Mouse (Mus musculus) splenic B cell, adult 2 months (primary cell): ENCODE data around the gene Ankdd1a.
A peak's percentile ranks its signal among the peaks of the same experiment; 100 is the strongest.

Experiments used
- DNase-seq: peaks from one replicate; pipeline ENCODE4 v3.0.0-alpha.2; 2011; ENCODE audit warnings: low read depth, low spot score
- H3K27me3 ChIP-seq: 2 replicates; pipeline ENCODE4 v1.6.1; 2012; ENCODE audit warnings: mild to moderate bottlenecking, low read length, moderate library complexity, mixed read lengths; ENCODE audit not compliant: control insufficient read depth, poor library complexity, insufficient read depth, severe bottlenecking
- H3K36me3 ChIP-seq: 2 replicates; pipeline ENCODE4 v1.6.1; 2012; ENCODE audit warnings: mild to moderate bottlenecking, low read length, moderate library complexity, mixed read lengths; ENCODE audit not compliant: control insufficient read depth, poor library complexity, insufficient read depth, severe bottlenecking

Gene Ankdd1a

DNA sequence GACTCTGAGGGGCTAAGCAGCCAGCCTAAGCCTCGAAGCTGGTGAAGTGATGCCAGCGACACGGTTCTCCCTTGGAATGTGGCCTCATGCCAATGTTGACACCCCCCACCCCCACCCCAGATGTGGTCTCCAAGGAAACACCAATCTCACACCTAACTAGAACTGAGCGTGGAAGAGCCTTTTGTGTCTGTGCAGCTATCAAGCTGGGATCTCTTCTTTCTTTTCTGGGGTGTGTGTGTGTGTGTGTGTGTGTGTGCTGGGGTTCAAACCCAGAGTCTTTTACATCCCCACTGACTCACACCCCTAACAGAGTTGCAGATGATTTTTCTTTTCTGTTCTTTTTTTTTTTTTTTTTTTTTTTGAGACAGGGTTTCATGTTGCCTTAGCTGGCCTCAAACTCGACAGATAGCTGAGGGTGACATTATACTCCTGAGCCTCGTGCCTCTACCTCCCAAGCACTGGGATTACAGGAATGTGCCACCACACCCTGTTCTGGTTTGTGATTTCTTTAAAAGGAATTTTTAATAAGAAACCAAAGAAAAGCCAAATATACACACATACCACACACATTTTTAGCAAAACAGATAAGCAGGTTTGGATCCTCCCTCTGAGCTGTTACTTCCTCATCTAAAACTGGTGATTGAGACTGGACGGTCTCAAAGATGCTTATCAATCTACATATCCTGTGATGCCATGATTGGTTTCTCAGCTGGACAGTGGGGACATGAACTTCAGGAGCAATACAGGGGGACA, 30.3 kb upstream of the Ankdd1a start:
- DNase-seq = peak; percentile 58
- H3K36me3 ChIP-seq = peaks cover 2% of the 10 kb centered on the region; the same call in 1 of the 2 replicates
- H3K27me3 ChIP-seq = no peaks in the 10 kb centered on the region

DNA sequence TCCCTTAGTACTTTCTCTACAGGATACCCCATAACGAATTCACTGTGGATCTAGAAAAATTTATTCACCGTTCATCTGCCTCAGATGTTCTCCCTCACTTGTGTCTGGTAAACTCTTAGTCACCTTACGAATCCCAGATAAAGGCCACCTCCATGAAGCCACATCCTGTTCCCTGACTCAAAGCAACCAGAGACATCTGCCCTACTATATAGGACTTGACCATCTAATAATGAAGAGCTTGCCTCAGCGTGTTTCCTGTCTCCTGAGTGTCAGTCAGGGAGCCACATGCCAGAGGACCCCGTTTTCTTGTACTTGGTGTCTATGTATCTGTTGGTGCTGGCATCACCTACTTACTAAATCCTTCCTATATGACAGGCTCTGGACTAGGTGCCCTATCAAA, 29.6 kb upstream of the Ankdd1a start:
- H3K27me3 ChIP-seq = no peaks in the 10 kb centered on the region
- DNase-seq = no peak
- H3K36me3 ChIP-seq = peaks cover 2% of the 10 kb centered on the region; the same call in 1 of the 2 replicates

DNA sequence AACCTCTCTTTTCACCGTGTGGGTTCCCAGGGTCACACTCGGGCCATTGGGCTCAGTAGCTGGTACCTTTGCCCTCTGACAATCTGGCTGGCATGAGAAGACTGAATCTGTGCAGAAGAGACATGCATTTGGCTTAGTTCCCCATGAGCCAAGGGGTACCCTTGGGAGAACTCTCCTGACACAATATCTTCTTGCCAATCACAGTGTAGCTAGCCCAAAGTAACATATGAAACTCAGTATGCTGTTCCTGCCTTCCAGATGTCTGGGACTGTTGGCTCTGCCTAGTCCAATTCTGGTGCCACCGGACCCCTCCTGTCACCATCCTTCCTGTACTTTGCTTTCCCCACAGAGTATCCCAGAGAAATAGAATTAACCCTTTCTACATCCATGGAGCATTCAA, 29.1 kb upstream of the Ankdd1a start:
- Histone ChIP-seq H3K36me3 (peaks cover 2% of the 10 kb centered on the region; the same call in 1 of the 2 replicates), H3K27me3 (no peaks in the 10 kb centered on the region)
- DNase-seq = no peak

DNA sequence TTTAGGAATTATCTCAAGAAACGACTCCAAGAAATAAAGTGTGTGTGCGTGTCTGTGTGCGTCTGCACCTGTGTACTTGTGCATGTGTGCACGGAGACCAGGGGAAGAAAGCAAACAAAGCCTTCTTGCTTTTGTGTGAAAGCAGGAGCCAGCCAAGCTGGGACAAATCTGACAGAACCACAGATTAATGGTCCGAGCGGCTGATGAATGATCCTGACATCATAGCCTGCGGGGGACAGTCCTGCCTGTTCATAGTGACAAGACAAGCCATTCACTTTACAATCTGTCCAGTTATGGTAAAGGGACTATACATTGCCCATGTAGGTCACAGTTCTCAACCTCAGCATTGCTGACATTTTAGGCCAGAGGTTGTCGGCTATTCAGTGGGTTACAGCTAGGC, 28.3 kb upstream of the Ankdd1a start:
- Histone ChIP-seq H3K27me3 (no peaks in the 10 kb centered on the region), H3K36me3 (peaks cover 2% of the 10 kb centered on the region; the same call in 1 of the 2 replicates)
- DNase-seq = no peak

DNA sequence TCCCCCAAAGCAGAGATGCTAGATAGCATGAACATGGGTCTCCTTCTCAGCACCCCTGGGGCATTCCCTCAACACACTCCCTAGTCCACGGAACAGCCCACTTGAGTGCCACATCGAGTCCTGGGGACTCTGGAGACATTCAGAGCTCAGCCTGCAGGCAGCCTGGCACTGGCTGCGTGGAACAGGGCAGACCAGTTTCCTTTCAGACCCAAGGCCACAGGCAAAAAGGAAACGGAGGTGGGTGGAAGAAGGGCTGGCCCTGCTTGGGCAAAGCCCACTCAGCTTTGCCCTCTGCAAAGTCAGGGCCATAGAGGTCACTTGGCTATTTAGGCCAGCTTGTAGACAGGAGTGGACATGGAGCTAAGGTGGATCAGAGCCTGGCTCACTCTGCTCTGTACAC, 27.9 kb upstream of the Ankdd1a start:
- H3K27me3 ChIP-seq = no peaks in the 10 kb centered on the region
- H3K36me3 ChIP-seq = peaks cover 2% of the 10 kb centered on the region; the same call in 1 of the 2 replicates
- DNase-seq = no peak

DNA sequence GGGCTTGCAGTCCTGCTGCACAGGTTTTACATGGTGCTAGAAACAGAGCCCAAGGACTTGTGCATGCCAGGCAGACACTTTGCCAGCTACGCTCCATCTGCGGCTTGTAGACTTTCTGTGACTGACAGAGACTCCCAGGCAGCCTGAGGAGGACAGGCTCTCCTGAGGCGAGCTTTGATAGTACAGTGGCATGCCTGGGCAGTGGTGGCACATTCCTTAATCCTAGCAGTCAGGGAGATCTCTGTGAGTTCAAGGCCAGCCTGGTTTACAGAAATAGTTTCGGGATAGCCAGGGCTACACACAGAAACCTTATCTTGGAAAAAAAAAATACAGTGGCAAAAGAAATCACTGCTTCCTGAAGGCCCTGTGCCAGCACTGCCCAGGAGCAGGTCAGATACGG, 27.1 kb upstream of the Ankdd1a start:
- no peak for DNase-seq
- Histone ChIP-seq H3K36me3 (no peaks in the 10 kb centered on the region), H3K27me3 (no peaks in the 10 kb centered on the region)

DNA sequence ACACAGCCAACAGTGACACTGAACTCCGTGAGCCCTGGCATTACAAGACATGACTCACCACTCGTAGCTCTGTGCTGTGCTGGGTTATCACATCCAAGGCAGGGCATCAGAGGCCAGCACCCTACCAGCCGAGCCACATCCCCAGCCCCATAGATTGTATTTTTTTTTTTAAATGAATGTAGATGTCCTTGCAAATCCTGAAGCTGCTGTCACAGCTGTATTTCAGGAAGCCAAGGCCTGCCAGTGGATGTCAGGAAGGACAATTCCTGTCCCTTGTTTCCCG, 26.4 kb upstream of the Ankdd1a start:
- Histone ChIP-seq H3K27me3 (no peaks in the 10 kb centered on the region), H3K36me3 (no peaks in the 10 kb centered on the region)
- no peak for DNase-seq

DNA sequence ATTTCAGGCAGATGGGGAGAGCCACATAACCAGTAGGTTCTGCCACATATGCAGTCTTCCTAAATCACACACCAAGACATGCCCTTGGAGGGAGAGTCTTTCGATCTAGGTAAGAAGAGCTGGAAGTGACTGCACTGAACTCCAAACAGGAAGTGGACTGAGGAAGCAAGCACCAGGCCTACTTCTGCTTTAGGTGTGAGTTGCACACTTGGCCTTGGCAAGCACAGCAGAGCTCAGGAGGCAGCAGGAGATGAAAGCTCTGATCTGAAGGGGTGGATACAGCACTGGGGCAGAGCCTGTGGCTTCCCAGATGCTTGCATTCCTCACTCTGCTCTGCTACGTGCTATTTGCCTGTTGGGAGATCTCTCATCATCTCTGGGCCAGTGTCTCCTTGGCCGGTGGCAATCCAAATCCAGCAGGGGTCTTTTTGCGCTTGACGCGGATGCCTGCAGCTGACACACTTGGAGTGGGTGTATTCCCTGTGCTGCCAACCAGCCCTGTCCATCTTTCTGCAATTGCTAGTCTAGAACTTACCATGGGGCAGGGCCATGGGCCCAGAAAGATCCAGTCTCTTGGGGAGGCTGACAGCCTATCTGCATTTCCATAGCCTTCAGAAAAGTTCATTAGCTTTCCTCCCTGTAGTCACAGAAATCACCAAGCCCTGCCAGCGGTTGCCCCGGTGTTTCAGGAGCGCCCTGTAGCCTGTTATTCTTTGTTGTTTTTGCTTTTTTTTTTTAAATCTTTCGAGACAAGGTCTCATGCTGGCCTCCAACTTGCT, 25.8 kb upstream of the Ankdd1a start:
- Histone ChIP-seq H3K36me3 (no peaks in the 10 kb centered on the region), H3K27me3 (no peaks in the 10 kb centered on the region)
- peak; percentile 81 for DNase-seq

DNA sequence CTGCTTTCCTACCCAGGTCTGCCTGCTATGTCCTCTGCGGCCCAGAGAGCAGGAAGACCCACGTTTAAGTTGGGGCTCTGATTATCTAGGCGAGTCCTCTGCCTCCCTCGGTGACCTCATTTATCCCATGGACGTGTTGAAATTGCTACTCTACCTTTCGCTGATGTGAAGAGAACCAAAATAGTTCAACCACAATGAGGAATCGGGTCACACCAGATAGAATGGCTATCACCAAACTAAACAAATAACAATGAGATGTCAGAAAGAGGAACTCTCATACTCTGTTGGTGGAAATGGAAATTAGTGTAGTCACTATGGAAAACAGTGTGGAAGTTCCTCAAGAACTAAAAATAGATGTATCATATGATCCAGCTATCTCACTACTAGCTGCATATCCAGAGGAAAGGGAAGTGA, 22.1 kb upstream of the Ankdd1a start:
- H3K27me3 ChIP-seq = no peaks in the 10 kb centered on the region
- peak; percentile 87 for DNase-seq
- H3K36me3 ChIP-seq = no peaks in the 10 kb centered on the region

DNA sequence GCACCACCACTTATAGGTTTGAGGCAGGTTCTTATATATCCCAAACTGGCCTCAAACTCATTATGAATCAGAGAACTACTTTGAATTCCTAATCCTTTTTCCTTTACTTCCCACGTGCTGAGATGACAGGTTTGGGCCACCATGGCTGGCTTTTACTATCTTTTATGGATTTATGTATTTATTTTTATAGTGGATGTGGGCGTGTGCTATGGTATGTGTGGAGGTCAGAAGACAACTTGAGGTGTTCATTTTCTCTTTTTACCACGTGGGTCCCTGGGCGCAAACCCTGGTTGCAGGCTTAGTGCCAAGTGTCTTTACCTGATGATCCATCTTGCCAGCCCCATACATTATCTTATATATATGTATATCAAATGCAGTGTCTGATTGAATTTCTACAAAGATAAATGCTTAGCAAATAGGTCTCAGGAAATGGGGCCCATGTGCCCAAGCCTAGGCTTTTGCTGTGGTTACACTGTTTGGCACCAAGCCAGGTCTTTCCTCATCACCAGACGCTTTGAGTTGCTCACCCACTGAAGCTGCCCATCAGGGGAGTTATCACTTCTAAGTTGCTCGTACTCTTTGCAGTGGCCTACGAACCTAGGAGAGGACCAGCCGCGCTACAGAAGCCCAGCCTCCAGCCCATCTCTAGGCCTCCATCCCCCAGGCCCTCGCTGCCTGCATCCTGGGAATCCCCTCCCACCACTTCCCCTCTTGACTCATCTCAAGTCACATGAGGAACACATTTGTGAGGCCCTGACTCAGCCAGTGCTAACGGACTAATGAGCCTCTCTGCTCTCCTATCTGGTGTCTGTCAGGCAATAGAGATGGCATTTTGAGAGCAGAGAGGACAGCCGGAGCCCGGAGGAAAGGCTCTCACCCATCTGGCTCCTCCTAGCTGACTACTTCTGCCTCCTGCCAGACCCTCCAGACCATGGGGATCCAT, 21.4 kb upstream of the Ankdd1a start:
- DNase-seq = peak; percentile 93
- Histone ChIP-seq H3K27me3 (no peaks in the 10 kb centered on the region), H3K36me3 (no peaks in the 10 kb centered on the region)

DNA sequence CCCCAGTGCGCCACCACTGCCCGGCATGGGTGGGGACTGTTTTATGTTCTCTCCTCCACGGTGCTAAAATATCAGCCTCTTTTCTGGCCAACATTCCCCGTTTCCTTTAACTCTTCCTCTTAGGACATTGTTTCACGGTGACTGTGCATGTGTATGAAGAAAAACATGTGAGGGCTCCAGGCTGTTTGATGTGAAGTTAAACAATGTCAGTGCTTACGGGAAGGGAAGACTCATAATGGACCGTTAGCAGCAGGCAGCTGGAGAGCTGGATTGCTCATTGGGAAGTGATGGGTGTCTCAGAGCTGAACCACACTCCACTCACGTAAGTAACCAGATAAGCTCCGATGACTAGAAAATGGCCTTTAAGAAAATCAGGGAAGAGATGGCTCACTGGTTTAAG, 19.7 kb upstream of the Ankdd1a start:
- no peak for DNase-seq
- H3K27me3 ChIP-seq = no peaks in the 10 kb centered on the region
- no peaks in the 10 kb centered on the region for H3K36me3 ChIP-seq

DNA sequence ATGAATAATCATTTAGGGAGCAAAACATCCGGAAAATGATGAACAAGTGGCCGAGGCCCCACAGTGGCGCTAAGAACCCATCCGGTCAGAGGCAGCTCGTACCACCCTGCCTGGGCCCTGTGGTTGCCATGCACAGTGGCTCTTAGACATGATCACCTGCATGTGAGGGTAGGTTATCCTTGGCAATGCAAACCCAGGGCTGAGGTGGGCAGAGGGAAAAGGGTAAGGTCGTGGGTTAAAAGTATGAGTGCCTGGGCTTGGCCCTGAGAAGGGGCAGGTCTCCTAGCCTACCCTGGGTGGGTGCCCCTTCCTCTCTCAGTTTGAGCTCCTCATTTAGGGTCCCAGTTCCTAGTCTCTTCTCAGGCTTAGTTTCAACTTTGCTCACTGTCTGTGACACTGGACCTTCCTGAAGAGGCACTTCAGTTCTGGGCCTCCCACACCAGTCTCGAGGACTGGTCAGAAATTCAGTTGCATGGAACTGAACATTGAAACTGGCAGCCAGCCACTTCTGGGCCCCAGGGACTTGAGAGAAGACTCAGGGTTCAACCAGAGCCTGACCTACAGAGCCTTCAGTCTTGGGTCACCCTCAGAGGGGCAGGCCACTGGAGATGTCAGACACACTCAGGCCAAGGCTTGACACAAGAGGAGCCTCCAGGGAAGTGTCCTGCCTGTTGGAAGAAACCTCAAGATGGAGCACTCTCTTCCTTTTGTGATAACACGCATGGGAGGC, 18.1 kb upstream of the Ankdd1a start:
- no peak for DNase-seq
- H3K36me3 ChIP-seq = no peaks in the 10 kb centered on the region
- H3K27me3 ChIP-seq = no peaks in the 10 kb centered on the region

DNA sequence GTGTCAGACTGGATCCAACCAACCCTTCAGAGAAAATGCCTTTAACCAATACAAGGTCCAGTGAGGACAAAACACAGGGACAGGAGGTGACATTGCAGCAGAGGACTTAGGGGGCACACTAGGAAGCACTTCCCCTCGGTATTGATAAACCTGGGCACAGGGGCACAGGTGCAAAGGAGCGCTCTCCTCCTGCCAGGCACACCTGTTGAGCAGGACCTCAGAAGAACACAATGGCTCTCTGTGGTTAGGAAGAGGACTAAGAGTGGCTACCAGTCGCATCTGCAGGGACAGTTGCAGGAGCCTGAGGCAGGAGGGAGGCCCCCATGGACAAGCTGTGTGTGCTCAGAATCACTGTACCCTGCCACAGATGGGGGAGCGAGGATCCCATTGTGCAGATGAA, 16.5 kb upstream of the Ankdd1a start:
- Histone ChIP-seq H3K36me3 (no peaks in the 10 kb centered on the region), H3K27me3 (no peaks in the 10 kb centered on the region)
- DNase-seq = no peak

DNA sequence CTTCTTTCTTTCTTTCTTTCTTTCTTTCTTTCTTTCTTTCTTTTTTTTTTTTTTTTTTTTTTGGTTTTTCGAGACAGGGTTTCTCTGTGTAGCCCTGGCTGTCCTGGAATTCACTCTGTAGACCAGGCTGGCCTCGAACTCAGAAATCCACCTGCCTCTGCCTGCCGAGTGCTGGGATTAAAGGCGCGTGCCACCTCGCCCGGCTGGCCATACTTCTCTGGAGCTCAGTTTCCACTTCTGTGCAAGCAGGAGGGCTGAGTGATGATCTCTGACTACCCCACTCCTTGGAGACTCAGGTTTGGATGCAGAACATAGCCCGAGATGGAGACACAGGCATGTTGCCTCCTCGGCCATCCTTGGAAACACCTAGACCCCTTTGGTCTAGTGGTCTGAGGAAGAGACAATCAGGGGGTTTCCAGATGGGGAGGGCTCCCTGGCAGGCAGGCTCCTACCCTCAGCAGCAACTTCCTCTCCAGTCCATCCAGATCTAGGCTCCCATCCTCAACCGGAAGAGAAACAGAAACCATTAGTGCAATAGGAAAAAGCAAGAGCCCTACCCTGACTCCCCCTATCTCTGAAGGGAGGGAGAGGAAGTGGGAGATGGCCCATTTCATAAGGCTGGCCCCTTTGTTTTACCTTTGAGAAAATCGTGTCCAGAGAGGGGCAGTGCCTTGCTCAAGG, 15.9 kb upstream of the Ankdd1a start:
- no peaks in the 10 kb centered on the region for H3K27me3 ChIP-seq
- H3K36me3 ChIP-seq = no peaks in the 10 kb centered on the region
- peak; percentile 71 for DNase-seq
